Mouse (Mus musculus): ENCODE data around the gene Gramd1b.

The Gramd1b gene

GRCm38 (mm10) chr9:40311813-40312212 lies 219.4 kb downstream of the Gramd1b start:
- DNase-seq (ENCODE audit: low spot score in 2 of 2), result no peak

DNA sequence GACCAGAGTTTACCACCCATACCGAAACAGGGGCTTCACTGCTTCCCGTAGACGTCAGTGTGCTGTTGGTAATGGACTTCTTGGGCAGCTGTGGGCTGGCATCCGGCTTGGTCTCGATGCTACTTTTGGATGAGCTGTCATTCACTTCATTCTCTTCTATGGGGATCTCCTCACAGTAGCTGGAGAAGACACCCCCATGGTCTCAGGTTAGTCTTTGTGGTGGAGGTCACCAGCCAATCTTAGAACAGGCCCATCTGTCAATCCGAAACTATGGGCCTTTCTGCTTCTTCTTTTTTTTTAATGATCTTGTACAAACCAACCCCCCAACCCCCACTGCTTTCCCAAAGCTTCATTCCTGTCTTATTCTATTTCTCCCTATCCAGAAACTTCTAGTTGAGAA lies 221.3 kb downstream of the Gramd1b start:
- no peak for DNase-seq (ENCODE audit: low spot score in 2 of 2)

DNA sequence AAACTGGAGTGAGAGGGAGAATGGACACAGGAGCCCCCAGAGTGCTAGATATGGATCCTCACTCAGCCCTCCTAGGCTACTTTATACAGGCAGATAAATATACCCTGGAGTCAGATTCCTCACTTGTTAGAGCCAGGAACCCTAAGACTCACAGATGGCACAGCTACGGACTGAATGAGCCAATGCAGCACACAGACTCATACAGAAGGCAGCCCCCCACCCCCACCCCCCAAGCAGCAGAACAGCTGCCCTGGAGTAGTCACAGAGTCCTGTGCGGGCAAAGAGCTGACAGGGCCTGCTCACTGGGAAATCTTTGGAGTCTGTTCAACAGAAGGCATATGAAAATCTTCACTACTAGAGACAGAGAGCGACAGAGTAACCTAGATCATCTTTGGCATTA lies 223.9 kb downstream of the Gramd1b start:
- no peak for DNase-seq (ENCODE audit: low spot score in 2 of 2)

GRCm38 (mm10) chr9:40304243-40304642 lies 226.9 kb downstream of the Gramd1b start:
- DNase-seq (ENCODE audit: low spot score in 2 of 2), result no peak

- DNase-seq (ENCODE audit: low spot score in 2 of 2), result no peak
These were observed 228.8 kb downstream of the Gramd1b start for GRCm38 (mm10) chr9:40302375-40302774.

- DNase-seq (ENCODE audit: low spot score in 2 of 2), result no peak
These were observed 229.7 kb downstream of the Gramd1b start for GRCm38 (mm10) chr9:40301475-40301874.

GRCm38 (mm10) chr9:40300018-40300989 lies 230.9 kb downstream of the Gramd1b start:
- no peak for DNase-seq (ENCODE audit: low spot score in 2 of 2)

DNA sequence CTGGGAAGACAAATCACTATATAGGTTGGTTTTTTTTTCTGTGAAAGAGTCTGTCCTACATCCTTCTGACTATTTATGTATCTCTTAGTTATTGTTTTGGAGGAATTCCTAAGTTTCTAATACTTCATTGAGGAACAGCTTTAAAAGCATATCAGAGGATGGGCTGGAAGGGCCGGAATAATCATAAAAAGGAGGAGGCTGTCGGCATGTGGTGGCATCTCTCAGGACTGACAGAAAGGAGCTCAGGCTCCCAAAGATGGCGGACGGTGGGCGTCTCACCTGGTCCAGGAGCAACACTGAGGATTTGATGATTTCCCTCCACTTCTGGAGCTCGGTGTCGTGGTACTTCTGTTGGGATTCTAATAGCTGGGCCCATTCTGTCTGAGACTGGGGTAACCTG lies 231.9 kb downstream of the Gramd1b start:
- no peak for DNase-seq (ENCODE audit: low spot score in 2 of 2)

- DNase-seq (ENCODE audit: low spot score in 2 of 2), result no peak
These were observed 233.2 kb downstream of the Gramd1b start for GRCm38 (mm10) chr9:40297969-40298368.

DNA sequence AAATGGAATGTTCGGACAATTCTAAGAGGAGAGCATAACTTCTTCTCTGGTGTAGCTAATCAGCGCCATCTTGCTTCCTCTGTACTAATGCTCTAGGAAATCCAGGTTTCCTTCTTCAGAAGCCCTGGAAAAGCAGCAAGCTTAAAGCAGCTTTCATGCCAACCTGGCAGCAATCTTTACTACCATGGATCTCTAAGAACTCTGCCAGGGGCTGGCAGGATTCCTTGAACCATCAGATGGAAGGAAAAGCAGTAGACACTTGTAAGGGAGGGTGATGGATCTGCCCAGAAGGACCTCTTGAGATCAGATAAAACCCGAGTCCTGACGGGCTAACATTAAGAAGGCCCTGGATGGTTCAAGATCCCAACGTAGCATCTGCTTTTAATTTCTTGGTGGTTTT lies 234.9 kb downstream of the Gramd1b start:
- no peak for DNase-seq (ENCODE audit: low spot score in 2 of 2)

DNA sequence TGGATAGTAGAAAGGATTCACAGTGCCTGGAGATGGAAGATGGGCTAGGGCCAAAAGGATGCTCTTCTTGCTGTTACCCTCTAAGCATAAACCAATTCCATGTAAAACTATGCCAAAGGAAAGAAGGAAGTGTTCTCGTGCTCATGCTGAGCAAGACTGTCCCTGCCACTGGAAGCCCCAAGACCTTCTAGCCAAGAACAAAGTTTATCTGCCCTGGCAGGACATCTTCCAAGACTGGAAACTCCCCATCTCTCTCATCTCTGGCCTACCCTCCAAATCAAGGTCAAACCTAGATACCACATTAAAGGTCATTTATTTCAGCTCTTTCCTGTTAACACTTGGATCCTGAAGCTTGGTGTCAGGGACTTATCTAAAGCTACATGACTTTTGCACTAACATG lies 236.3 kb downstream of the Gramd1b start:
- DNase-seq (ENCODE audit: low spot score in 2 of 2), result no peak

DNA sequence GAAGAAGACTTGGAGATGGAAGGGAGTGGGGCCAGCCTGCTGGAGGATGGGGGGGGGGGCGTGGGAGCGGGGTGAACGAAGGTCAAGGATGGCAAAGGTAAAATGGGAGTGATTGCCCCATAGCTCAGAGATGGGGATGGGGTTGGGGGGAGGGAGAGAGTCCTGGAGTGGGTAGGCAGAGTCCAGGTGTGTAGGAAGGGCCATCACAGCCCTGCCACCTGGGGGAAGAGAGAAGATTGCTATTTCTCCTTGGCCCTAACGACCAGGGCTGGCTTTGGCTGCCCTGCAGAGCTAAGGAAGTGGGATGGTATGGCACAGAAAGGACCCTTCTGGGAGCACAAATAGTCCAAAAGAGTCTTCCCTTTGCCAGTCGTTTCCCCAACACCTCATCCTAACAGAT lies 237.0 kb downstream of the Gramd1b start:
- no peak for DNase-seq (ENCODE audit: low spot score in 2 of 2)

DNA sequence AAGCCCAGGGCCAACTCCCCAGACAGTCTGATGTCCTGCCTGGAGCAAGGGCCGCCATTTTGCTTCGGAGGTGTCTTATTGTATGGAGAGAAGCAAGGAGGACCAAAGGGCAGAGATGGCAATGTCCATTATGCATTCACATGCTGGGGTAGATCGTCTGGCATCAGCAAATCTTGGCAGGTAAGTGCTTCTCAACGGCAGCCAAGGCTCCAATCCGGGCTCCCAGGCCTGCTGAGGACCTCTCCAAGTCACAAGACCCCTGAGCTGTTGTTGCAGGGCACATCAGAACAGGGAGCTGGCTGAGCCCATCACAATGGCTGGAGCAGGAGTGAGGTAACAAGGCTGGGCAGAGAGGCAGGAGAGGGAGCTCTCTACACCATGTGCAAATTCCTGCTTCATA lies 237.4 kb downstream of the Gramd1b start:
- no peak for DNase-seq (ENCODE audit: low spot score in 2 of 2)

DNA sequence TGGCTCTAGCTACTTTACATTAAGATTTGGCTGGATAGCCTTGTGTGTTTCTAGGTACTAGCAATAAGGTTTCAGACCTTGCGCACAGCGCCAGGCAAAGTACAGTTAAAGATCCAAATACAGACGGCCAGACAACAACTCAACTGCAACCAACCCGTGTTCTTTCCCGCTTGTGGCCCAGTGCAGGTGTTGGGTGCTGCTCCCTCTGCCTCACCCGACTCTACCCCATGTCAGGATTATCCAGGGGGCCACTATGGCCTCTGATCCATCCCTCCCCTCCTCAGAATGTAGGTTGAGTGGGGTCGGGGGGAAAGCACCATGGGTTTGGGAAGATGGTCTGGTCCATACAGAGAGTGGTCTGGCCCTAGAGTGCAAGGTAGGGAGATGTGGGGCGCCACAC lies 237.9 kb downstream of the Gramd1b start:
- DNase-seq (ENCODE audit: low spot score in 2 of 2), result no peak

GRCm38 (mm10) chr9:40292475-40292874 lies 238.7 kb downstream of the Gramd1b start:
- DNase-seq (ENCODE audit: low spot score in 2 of 2), result no peak

- DNase-seq (ENCODE audit: low spot score in 2 of 2), result no peak
These were observed 248.2 kb downstream of the Gramd1b start for GRCm38 (mm10) chr9:40282968-40283367.

DNA sequence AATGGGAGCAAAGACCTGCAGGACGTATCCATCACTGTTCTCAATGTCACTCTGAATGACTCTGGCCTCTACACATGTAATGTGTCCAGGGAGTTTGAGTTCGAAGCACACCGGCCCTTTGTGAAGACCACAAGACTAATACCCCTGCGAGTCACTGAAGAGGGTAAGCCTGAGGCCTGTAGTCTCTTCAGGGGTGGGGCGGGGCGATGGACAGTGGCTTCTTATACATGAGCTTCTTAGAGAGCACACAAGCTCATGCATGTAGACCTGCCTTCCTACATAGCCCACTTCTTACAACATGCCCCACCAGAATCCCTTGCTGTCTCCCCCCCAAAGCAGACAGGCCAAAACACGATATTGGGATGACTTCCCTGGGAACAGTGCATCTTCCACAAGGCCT lies 251.7 kb downstream of the Gramd1b start:
- DNase-seq (ENCODE audit: low spot score in 2 of 2), result no peak

DNA sequence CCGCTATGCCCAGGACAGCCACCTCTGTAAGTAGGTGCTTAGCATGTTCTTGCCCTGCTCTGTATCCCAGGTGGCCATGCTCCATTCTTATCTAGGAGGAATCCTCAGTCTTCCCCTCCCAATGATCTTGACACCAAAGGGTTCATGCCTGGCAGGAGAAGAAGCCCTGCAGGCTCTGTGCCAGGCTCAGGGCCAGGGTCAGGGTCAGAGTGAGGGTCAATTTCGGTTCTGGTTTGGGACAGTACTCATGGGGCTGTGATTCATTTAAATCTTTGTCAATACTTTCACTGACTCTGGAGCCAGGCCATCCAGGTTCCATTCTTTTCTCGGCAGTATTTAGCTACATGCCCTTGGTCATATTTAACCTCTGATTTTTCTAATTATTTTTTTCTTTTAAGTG lies 253.5 kb downstream of the Gramd1b start:
- no peak for DNase-seq (ENCODE audit: low spot score in 2 of 2)

GRCm38 (mm10) chr9:40275904-40276303 lies 255.3 kb downstream of the Gramd1b start:
- no peak for DNase-seq (ENCODE audit: low spot score in 2 of 2)

DNA sequence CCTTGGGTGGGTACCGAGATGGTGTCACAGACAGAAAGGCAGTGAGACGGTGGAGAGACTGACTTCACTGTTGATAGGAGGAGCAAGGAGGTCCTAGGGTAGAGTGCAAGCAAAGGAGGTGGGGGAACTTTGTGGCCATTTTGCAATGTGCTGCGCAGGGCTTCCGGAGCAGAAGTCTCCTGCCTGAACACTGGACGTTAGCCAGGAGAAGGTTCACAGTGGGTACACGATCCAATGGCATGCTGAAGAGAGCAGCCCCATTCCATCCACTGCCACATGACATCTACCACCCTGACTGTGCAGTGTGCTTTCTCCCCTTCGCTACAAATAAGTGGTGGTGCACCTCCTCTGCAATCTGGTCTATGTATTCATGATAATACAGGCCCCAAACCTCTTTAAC lies 258.4 kb downstream of the Gramd1b start:
- no peak for DNase-seq (ENCODE audit: low spot score in 2 of 2)

GRCm38 (mm10) chr9:40271075-40271474 lies 260.1 kb downstream of the Gramd1b start:
- no peak for DNase-seq (ENCODE audit: low spot score in 2 of 2)

GRCm38 (mm10) chr9:40269880-40270279 lies 261.3 kb downstream of the Gramd1b start:
- no peak for DNase-seq (ENCODE audit: low spot score in 2 of 2)

- peak; percentile 87 to 88 for DNase-seq (ENCODE audit: low spot score in 2 of 2)
These were observed 261.9 kb downstream of the Gramd1b start, which contains the start of gene Scn3b for GRCm38 (mm10) chr9:40269103-40269861. TSS of gene Scn3b (plus strand) at chr9:40269217.

Measured in frontal cortex, postnatal 10 days (tissue).